Mouse (Mus musculus) lung, embryonic 14.5 days (tissue): ENCODE results near the gene Cryz. TPM values are rescaled to one million over a fixed set of nuclear protein-coding genes. Genes with fewer than 3 reads are reported as not detected.

Experiments
- ATAC-seq: fragments of 200-750 bp; cut with Nextera tagmentation; 2 replicates; pipeline ENCODE4 v1.8.0; 2017; ENCODE audit warnings: mild to moderate bottlenecking, moderate TSS enrichment, moderate library complexity; ENCODE audit not compliant: insufficient read depth
- DNase-seq: peaks from one replicate; pipeline ENCODE4 v3.0.0-alpha.2; 2015
- H3K27ac ChIP-seq: fragments of 300-500 bp; sonication (generic); 2 replicates; pipeline ENCODE4 v1.5.1; 2014; ENCODE audit warnings: low read depth, mild to moderate bottlenecking, moderate library complexity
- H3K27me3 ChIP-seq: fragments of 300-500 bp; sonication (generic); 2 replicates; pipeline ENCODE4 v1.6.1; 2014; ENCODE audit warnings: low read length, control low read depth; ENCODE audit not compliant: insufficient read depth
- H3K36me3 ChIP-seq: fragments of 300-500 bp; sonication (generic); 2 replicates; pipeline ENCODE4 v1.6.1; 2014; ENCODE audit warnings: control low read depth; ENCODE audit not compliant: insufficient read depth
- H3K4me1 ChIP-seq: fragments of 300-500 bp; sonication (generic); 2 replicates; pipeline ENCODE4 v1.6.1; 2014; ENCODE audit warnings: antibody characterized with exemption, control low read depth; ENCODE audit not compliant: insufficient read depth
- H3K4me2 ChIP-seq: fragments of 300-500 bp; sonication (generic); 2 replicates; pipeline ENCODE4 v1.6.1; 2014; ENCODE audit warnings: mild to moderate bottlenecking
- H3K4me3 ChIP-seq: fragments of 300-500 bp; sonication (generic); 2 replicates; pipeline ENCODE4 v1.5.1; 2014; ENCODE audit warnings: low read depth, low read length
- H3K9ac ChIP-seq: fragments of 300-500 bp; sonication (generic); 2 replicates; pipeline ENCODE4 v1.6.1; 2014
- H3K9me3 ChIP-seq: fragments of 300-500 bp; sonication (generic); 2 replicates; pipeline ENCODE4 v1.6.1; 2016; ENCODE audit warnings: low read depth, low read length, control low read depth
- CTCF ChIP-seq: IDR thresholded peaks from 2 replicates; pipeline ENCODE4 v1.5.1; 2016; ENCODE audit warnings: antibody characterized with exemption, low read depth
- WGBS: fragments of 180-500 bp; shearing (Covaris S2); extraction: QIAGEN DNeasy Blood & Tissue Kit; methylation state at CpG from one replicate; pipeline ENCODE4 v1.1.7; 2014; 5-methylcytosine and 5-hydroxymethylcytosine counted together
- polyA plus RNA-seq: library from polyadenylated mRNA; unstranded; fragments of >200 nt; fragmentation: Nextera tagmentation; extraction: Ambion mirVana; gene quantifications from 2 replicates; pipeline ENCODE4 v1.2.1, GENCODE M21; 2014

The Cryz gene
- polyA plus RNA-seq, 1 experiment from 2014 or later, result 19.6 TPM

- DNase-seq, result peak; percentile 77
- H3K4me2 ChIP-seq, result peak overlapping the region; percentile 55
- ATAC-seq, result peak; percentile 73
- H3K9me3 ChIP-seq, result no peaks in the 10 kb centered on the region
- H3K27ac ChIP-seq, result no peak overlapping the region
- H3K4me3 ChIP-seq, result peak overlapping the region; percentile 26
- H3K4me1 ChIP-seq, result no peaks in the 10 kb centered on the region
- no peaks in the 10 kb centered on the region for H3K36me3 ChIP-seq
- TF ChIP-seq CTCF, result peak; percentile 61
- WGBS, result 41% methylated on average over 29 of the region's 29 CpGs
- H3K9ac ChIP-seq, result no peak overlapping the region; the same call in 1 of the 2 replicates
- H3K27me3 ChIP-seq, result no peaks in the 10 kb centered on the region
Measured at GRCm38 (mm10) chr3:154646638-154647442, 50.3 kb downstream of the Cryz start.

GRCm38 (mm10) chr3:154647443-154647780 is 50.9 kb downstream of the Cryz start:
- Histone ChIP-seq H3K4me3 (peak overlapping the region; percentile 26), H3K9me3 (no peaks in the 10 kb centered on the region), H3K4me2 (peak overlapping the region; percentile 55), H3K27ac (no peak overlapping the region), H3K36me3 (no peaks in the 10 kb centered on the region), H3K9ac (no peak overlapping the region; the same call in 1 of the 2 replicates), H3K4me1 (no peaks in the 10 kb centered on the region), H3K27me3 (no peaks in the 10 kb centered on the region)
- ATAC-seq (peak; percentile 36; the same call in 1 of the 2 replicates), DNase-seq (peak; percentile 11)
- TF ChIP-seq CTCF, result no peak
- 38% methylated on average over 7 of the region's 7 CpGs for WGBS

GRCm38 (mm10) chr3:154649411-154650285 is 53.1 kb downstream of the Cryz start:
- no peaks in the 10 kb centered on the region for H3K36me3 ChIP-seq
- H3K4me3 ChIP-seq, result no peak overlapping the region
- no peaks in the 10 kb centered on the region for H3K4me1 ChIP-seq
- no peak overlapping the region for H3K9ac ChIP-seq
- peak; percentile 12; the same call in 1 of the 2 replicates for ATAC-seq
- no peak overlapping the region for H3K4me2 ChIP-seq
- TF ChIP-seq CTCF, result no peak
- 0 out of 2 replicates have a peak, but pooled peaks cover 2% of the 10 kb centered on the region for H3K27me3 ChIP-seq
- H3K9me3 ChIP-seq, result no peaks in the 10 kb centered on the region
- no peak for DNase-seq
- WGBS, result 55% methylated on average over 20 of the region's 20 CpGs
- H3K27ac ChIP-seq, result no peak overlapping the region

GRCm38 (mm10) chr3:154651192-154651821 is 54.8 kb downstream of the Cryz start:
- TF ChIP-seq CTCF, result no peak
- Histone ChIP-seq H3K9me3 (no peaks in the 10 kb centered on the region), H3K27ac (no peak overlapping the region), H3K4me1 (no peaks in the 10 kb centered on the region), H3K36me3 (no peaks in the 10 kb centered on the region), H3K27me3 (0 out of 2 replicates have a peak, but pooled peaks cover 2% of the 10 kb centered on the region), H3K9ac (no peak overlapping the region), H3K4me3 (no peak overlapping the region), H3K4me2 (no peak overlapping the region)
- WGBS, result 56% methylated on average over 10 of the region's 10 CpGs
- ATAC-seq (no peak), DNase-seq (peak; percentile 14)

GRCm38 (mm10) chr3:154652581-154653420 is 56.3 kb downstream of the Cryz start:
- no peaks in the 10 kb centered on the region for H3K9me3 ChIP-seq
- no peak overlapping the region for H3K27ac ChIP-seq
- 0 out of 2 replicates have a peak, but pooled peaks cover 2% of the 10 kb centered on the region for H3K27me3 ChIP-seq
- WGBS, result 40% methylated on average over 24 of the region's 24 CpGs
- ATAC-seq (0 out of 2 replicates have a peak, but pooled peaks have one; percentile 36), DNase-seq (peak; percentile 79)
- no peaks in the 10 kb centered on the region for H3K36me3 ChIP-seq
- H3K4me3 ChIP-seq, result no peak overlapping the region
- no peak overlapping the region for H3K4me2 ChIP-seq
- H3K9ac ChIP-seq, result no peak overlapping the region
- H3K4me1 ChIP-seq, result no peaks in the 10 kb centered on the region
- TF ChIP-seq CTCF, result peak; percentile 92

- H3K36me3 ChIP-seq, result no peaks in the 10 kb centered on the region
- no peak overlapping the region for H3K9ac ChIP-seq
- no peak overlapping the region for H3K27ac ChIP-seq
- no peaks in the 10 kb centered on the region for H3K9me3 ChIP-seq
- H3K4me1 ChIP-seq, result no peaks in the 10 kb centered on the region
- DNase-seq (no peak), ATAC-seq (no peak)
- TF ChIP-seq CTCF, result no peak
- 0 out of 2 replicates have a peak, but pooled peaks cover 2% of the 10 kb centered on the region for H3K27me3 ChIP-seq
- no peak overlapping the region for H3K4me3 ChIP-seq
- H3K4me2 ChIP-seq, result no peak overlapping the region
- 60% methylated on average over 5 of the region's 5 CpGs for WGBS
Measured at GRCm38 (mm10) chr3:154653454-154653853, 56.9 kb downstream of the Cryz start.
